ENCODE assay signal across 7 mouse cellular contexts in the genomic region with DNA sequence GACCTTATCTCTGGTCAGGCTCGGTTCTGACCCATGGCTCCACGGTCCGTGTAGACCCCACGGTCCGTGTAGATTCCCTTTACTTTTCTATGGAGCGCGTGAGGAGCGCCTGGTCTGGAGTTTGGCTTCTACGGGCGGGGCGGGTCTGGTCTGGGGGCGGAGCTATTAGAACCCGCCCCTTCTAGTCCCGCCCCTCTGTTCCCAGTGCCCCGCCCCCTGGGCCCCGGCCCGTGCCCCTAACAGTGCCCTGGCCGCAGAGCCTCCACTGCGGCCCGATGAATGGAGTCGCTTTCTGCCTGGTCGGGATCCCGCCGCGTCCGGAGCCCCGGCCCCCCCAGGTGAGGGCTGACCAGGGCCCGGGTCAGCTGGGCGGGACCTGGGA. TPM values are rescaled to one million over a fixed set of nuclear protein-coding genes. Genes with fewer than 3 reads are reported as not detected.
A peak's percentile ranks its signal among the peaks of the same experiment; 100 is the strongest.
DNase-seq lines count a peak whose midpoint lies in the region; ATAC-seq lines count a peak whose summit lies in the region.

Gene Arhgap23 (plus strand): TSS at position 204 of the 382 bp plus-strand sequence.

- no peaks in the 10 kb centered on the region for H3K36me3 ChIP-seq in forebrain, embryonic 11.5 days (ENCODE audit: control insufficient read depth, insufficient read depth, low read length)
- H3K36me3 ChIP-seq in megakaryocyte, embryonic 14.5 days (replicated peaks; ENCODE audit: low read length), result peaks cover 12% of the 10 kb centered on the region
- H3K36me3 ChIP-seq in stomach, embryonic 15.5 days, result no peaks in the 10 kb centered on the region

- peaks cover 2% of the 10 kb centered on the region; the same call in 1 of the 2 replicates for H3K27me3 ChIP-seq in forebrain, embryonic 11.5 days (ENCODE audit: control insufficient read depth, insufficient read depth, low read length)
- H3K27me3 ChIP-seq in megakaryocyte, embryonic 14.5 days (replicated peaks), result no peaks in the 10 kb centered on the region
- no peaks in the 10 kb centered on the region for H3K27me3 ChIP-seq in stomach, embryonic 15.5 days (replicated peaks)

- whole genome bisulfite sequencing in forebrain, embryonic 11.5 days, result under 1% methylated on average over 29 of the region's 29 CpGs
- under 1% methylated on average over 29 of the region's 29 CpGs for WGBS in stomach, embryonic 15.5 days

- H3K9ac ChIP-seq in forebrain, embryonic 11.5 days (ENCODE audit: low read length), result peak within 1 kb of the TSS; percentile 65
- peak within 1 kb of the TSS; percentile 79 for H3K9ac ChIP-seq in stomach, embryonic 15.5 days

- intact Hi-C loops in heart, postnatal 36 days (cut with DNase I), result no loop called here
- intact Hi-C loops in left cerebral cortex, postnatal 10 days (cut with DNase I), result no loop called here

- H3K4me2 ChIP-seq in forebrain, embryonic 11.5 days (ENCODE audit: low read depth, low read length, severe bottlenecking), result peak within 1 kb of the TSS; percentile 88
- H3K4me2 ChIP-seq in stomach, embryonic 15.5 days, result peak within 1 kb of the TSS; percentile 84

- H3K27ac ChIP-seq in forebrain, embryonic 11.5 days (ENCODE audit: low read depth, low read length), result 0 out of 2 replicates have a peak within 1 kb of the TSS, but pooled peaks have one; percentile 25
- H3K27ac ChIP-seq in stomach, embryonic 15.5 days, result peak within 1 kb of the TSS; percentile 83

- H3K9me3 ChIP-seq in forebrain, embryonic 11.5 days (ENCODE audit: control insufficient read depth, low read length), result no peaks in the 10 kb centered on the region
- no peaks in the 10 kb centered on the region for H3K9me3 ChIP-seq in megakaryocyte, embryonic 14.5 days
- H3K9me3 ChIP-seq in stomach, embryonic 15.5 days, result no peaks in the 10 kb centered on the region

- peak; percentile 77 for DNase-seq in ES-CJ7 (ENCODE audit: low read depth, low spot score)
- peak; percentile 87 for DNase-seq in adrenal gland, adult 2 months
- DNase-seq in forebrain, embryonic 11.5 days (ENCODE audit: low spot score), result peak; percentile 89
- peak; percentile 77 to 81 for DNase-seq in heart, postnatal 36 days
- peak in 1 of 2 experiments; percentile 68 for DNase-seq in left cerebral cortex, postnatal 10 days (ENCODE audit: extremely low spot score in 1 of 2, low spot score in 2 of 2)

- H3K4me3 ChIP-seq in forebrain, embryonic 11.5 days (ENCODE audit: low read depth, low read length), result peak within 1 kb of the TSS; percentile 56
- peak within 1 kb of the TSS; percentile 96 for H3K4me3 ChIP-seq in megakaryocyte, embryonic 14.5 days (replicated peaks)
- H3K4me3 ChIP-seq in stomach, embryonic 15.5 days (replicated peaks), result peak within 1 kb of the TSS; percentile 92

- ATAC-seq in forebrain, embryonic 11.5 days (replicated peaks; ENCODE audit: low FRiP score), result peak; percentile 85
- peak; percentile 86 for ATAC-seq in stomach, embryonic 15.5 days (ENCODE audit: insufficient read depth, low FRiP score, low read depth)

- peaks cover 13% of the 10 kb centered on the region for H3K4me1 ChIP-seq in forebrain, embryonic 11.5 days (replicated peaks; ENCODE audit: control insufficient read depth, insufficient read depth, low read length)
- H3K4me1 ChIP-seq in megakaryocyte, embryonic 14.5 days, result peaks cover 87% of the 10 kb centered on the region
- peaks cover 37% of the 10 kb centered on the region for H3K4me1 ChIP-seq in stomach, embryonic 15.5 days

RNA-seq across cellular contexts. Expression of gene Arhgap23, which starts in this region (rescaled TPM):
- total RNA-seq in adrenal gland, adult 2 months (2021), result 10 to 100 TPM; 29.0 to 29.3 TPM
- polyA plus RNA-seq in adrenal gland, adult 2 months (2012; rRNA removed), result 96.3 and 106 TPM in 2 replicates
- polyA plus RNA-seq in forebrain, embryonic 11.5 days (2014; fragmentation: Nextera tagmentation; extraction: Ambion mirVana), result 3.2 and 4.8 TPM in 2 replicates
- 10 to 100 TPM; 16.0 to 18.0 TPM for total RNA-seq in heart, postnatal 36 days (2021)
- total RNA-seq in left cerebral cortex, postnatal 10 days (2021), result 10 to 100 TPM; 84.0 to 91.8 TPM
- polyA plus RNA-seq in megakaryocyte, embryonic 14.5 days (2012; ENCODE audit: insufficient read depth, low replicate concordance), result 85.6 and 94.5 TPM in 2 replicates
- polyA plus RNA-seq in stomach, embryonic 15.5 days (2015; fragmentation: Nextera tagmentation; extraction: Ambion mirVana), result 6.1 and 6.2 TPM in 2 replicates

Comparison
In these comparisons a context has a peak if more than half of its experiments do, and no peak if none do; other contexts are left out.
1. RNA of gene Arhgap23 (polyA plus RNA-seq): 96.3 to 106 TPM in adrenal gland, adult 2 months and 85.6 to 94.5 TPM in megakaryocyte, embryonic 14.5 days; 6.1 to 6.2 TPM in stomach, embryonic 15.5 days and 3.2 to 4.8 TPM in forebrain, embryonic 11.5 days; every median in the first group is over 10 times any median in the second.
2. Peak in every context shown above with its lines, with median percentiles within 50 percentile points of each other: H3K4me3 ChIP-seq.